Mouse (Mus musculus) midbrain, embryonic 12.5 days (tissue): ENCODE data around the gene Frmd4a. TPM values are rescaled to one million over a fixed set of nuclear protein-coding genes. Genes with fewer than 3 reads are reported as not detected.
"Not testable (repeated sequence)": the region's sequence is repeated elsewhere in the genome, so short reads cannot be mapped to it uniquely, and the experiment has no call there.

ENCODE experiments used
- ATAC-seq: fragments of 200-750 bp; cut with Nextera tagmentation; 2 replicates; pipeline ENCODE4 v1.8.0; 2017; ENCODE audit warnings: low read depth, moderate TSS enrichment, moderate library complexity; ENCODE audit not compliant: low FRiP score
- H3K27ac ChIP-seq: fragments of 300-500 bp; sonication (generic); replicated peaks from 2 replicates; pipeline ENCODE4 v1.5.1; 2016; ENCODE audit warnings: mild to moderate bottlenecking
- H3K27me3 ChIP-seq: fragments of 300-500 bp; sonication (generic); 2 replicates; pipeline ENCODE4 v1.6.1; 2016; ENCODE audit warnings: mild to moderate bottlenecking
- H3K36me3 ChIP-seq: fragments of 300-500 bp; sonication (generic); 2 replicates; pipeline ENCODE4 v1.6.1; 2016
- H3K4me1 ChIP-seq: fragments of 300-500 bp; sonication (generic); 2 replicates; pipeline ENCODE4 v1.6.1; 2016
- H3K4me2 ChIP-seq: fragments of 300-500 bp; sonication (generic); replicated peaks from 2 replicates; pipeline ENCODE4 v1.6.1; 2016; ENCODE audit warnings: mild to moderate bottlenecking, moderate library complexity
- H3K4me3 ChIP-seq: fragments of 300-500 bp; sonication (generic); 2 replicates; pipeline ENCODE4 v1.5.1; 2016; ENCODE audit warnings: mild to moderate bottlenecking
- H3K9ac ChIP-seq: fragments of 300-500 bp; sonication (generic); replicated peaks from 2 replicates; pipeline ENCODE4 v1.6.1; 2016; ENCODE audit warnings: mild to moderate bottlenecking, moderate library complexity
- H3K9me3 ChIP-seq: fragments of 300-500 bp; sonication (generic); 2 replicates; pipeline ENCODE4 v1.6.1; 2016; ENCODE audit warnings: mild to moderate bottlenecking
- WGBS: fragments of 180-500 bp; shearing (Covaris S2); methylation state at CpG from one replicate; pipeline ENCODE4 v1.1.7; 2016; 5-methylcytosine and 5-hydroxymethylcytosine counted together
- polyA plus RNA-seq: library from polyadenylated mRNA; unstranded; fragments of >200 nt; fragmentation: Nextera tagmentation; extraction: Ambion mirVana; gene quantifications from 2 replicates; pipeline ENCODE4 v1.2.1, GENCODE M21; 2016

Gene Frmd4a
- polyA plus RNA-seq, 1 experiment from 2014 or later, result 56.3 TPM

DNA sequence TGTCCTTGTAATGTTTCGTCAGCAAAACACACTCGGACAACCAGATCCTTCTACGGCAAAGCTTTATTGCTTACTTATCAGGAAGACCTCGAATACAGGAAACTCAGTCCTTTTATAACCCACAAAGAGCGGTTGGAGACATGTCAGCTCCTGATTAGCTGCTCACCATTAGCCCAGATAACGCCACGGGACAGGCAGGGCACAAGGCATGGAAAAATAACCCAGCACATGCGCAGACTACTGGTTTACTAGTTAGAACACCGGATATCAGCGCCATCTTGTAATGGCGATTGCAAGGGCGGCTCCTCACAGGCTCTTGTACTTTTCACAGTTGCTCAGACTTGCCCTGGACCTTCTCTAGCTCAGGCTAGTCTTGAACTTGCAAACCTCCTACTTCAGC is 241.3 kb downstream of the Frmd4a start:
- H3K9ac ChIP-seq, H3K27ac ChIP-seq, H3K4me1 ChIP-seq, H3K4me2 ChIP-seq, H3K9me3 ChIP-seq, H3K27me3 ChIP-seq, H3K36me3 ChIP-seq, ATAC-seq, H3K4me3 ChIP-seq: not testable (repeated sequence)
- 93% methylated on average over 12 of the region's 12 CpGs for WGBS

GRCm38 (mm10) chr2:4260324-4261058 is 243.0 kb downstream of the Frmd4a start:
- no peak overlapping the region for H3K4me3 ChIP-seq
- H3K27ac ChIP-seq, result peak overlapping the region; percentile 30; the same call in 1 of the 2 replicates
- no peaks in the 10 kb centered on the region for H3K9me3 ChIP-seq
- peaks cover 10% of the 10 kb centered on the region for H3K4me1 ChIP-seq
- no peak overlapping the region for H3K9ac ChIP-seq
- peak; percentile 78 for ATAC-seq
- H3K27me3 ChIP-seq, result peaks cover 7% of the 10 kb centered on the region; the same call in 1 of the 2 replicates
- H3K4me2 ChIP-seq, result 0 out of 2 replicates have a peak overlapping the region, but pooled peaks have one; percentile 1
- WGBS, result 28% methylated on average over 10 of the region's 10 CpGs
- H3K36me3 ChIP-seq, result no peaks in the 10 kb centered on the region

DNA sequence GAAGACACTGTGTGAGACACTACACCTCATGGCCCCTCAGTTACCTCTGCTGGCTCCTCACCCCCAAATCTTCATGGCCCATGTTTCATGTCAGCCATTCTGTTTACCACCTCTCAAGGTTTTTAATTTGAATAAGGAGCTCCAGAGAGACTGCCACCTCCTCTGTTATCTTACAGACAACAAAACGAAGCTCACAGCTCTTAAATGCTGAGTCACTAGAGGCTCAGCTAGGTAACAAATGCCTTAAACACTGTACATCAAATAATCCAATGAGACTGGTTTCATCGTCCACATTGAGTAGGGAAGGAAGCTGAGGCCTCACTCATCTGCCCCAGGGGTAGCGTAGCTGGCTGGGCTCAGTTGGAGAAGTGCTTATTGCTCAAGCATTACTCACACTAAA is 245.2 kb downstream of the Frmd4a start:
- Histone ChIP-seq H3K36me3 (no peaks in the 10 kb centered on the region), H3K27ac (no peak overlapping the region), H3K27me3 (no peaks in the 10 kb centered on the region), H3K9me3 (no peaks in the 10 kb centered on the region), H3K4me1 (peaks cover 10% of the 10 kb centered on the region), H3K4me2 (no peak overlapping the region), H3K9ac (no peak overlapping the region), H3K4me3 (no peak overlapping the region)
- 74% methylated on average over 3 of the region's 3 CpGs for WGBS
- ATAC-seq, result no peak

- no peak for ATAC-seq
- Histone ChIP-seq H3K4me1 (no peaks in the 10 kb centered on the region), H3K9me3 (no peaks in the 10 kb centered on the region), H3K4me3 (no peak overlapping the region), H3K9ac (no peak overlapping the region), H3K4me2 (no peak overlapping the region), H3K36me3 (no peaks in the 10 kb centered on the region), H3K27ac (no peak overlapping the region), H3K27me3 (no peaks in the 10 kb centered on the region)
- 94% methylated on average over 7 of the region's 7 CpGs for WGBS
These were observed 249.9 kb downstream of the Frmd4a start for GRCm38 (mm10) chr2:4267377-4267776.

- H3K27ac ChIP-seq, result no peak overlapping the region
- H3K4me2 ChIP-seq, result no peak overlapping the region
- H3K9me3 ChIP-seq, result no peaks in the 10 kb centered on the region
- no peaks in the 10 kb centered on the region for H3K27me3 ChIP-seq
- H3K4me1 ChIP-seq, result peaks cover 11% of the 10 kb centered on the region
- no peak overlapping the region for H3K9ac ChIP-seq
- H3K4me3 ChIP-seq, result no peak overlapping the region
- no peaks in the 10 kb centered on the region for H3K36me3 ChIP-seq
- ATAC-seq, result no peak
- WGBS, result 74% methylated on average over 5 of the region's 5 CpGs
These were observed 265.3 kb downstream of the Frmd4a start for GRCm38 (mm10) chr2:4282777-4283176.

DNA sequence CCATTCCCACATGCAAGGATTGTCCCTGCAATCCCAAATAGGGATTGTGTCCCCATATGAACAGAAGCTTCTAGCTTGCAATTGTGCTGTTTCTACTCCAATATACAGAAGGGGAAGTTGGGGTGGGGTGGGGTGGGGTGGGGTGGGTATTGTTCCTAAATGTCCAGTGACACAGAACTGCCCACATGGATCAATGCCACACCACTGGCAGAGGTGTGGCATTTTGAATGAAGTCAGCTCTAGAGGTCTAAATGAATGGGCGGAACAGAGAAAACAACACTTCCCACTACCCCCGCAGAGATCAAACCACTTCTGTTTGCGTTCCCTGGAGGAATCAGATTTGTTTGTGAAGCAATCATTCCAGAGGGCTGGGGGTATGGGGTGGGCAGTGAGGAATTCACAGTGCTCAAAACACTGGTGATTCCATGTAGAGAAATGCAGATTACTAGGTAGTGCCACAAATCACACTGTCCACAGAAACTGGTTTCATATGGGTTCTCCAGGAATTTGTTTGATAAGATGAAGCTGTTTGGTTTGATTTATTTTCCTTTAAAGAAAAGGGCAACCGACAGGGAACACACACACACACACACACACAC is 268.3 kb downstream of the Frmd4a start:
- H3K4me1 ChIP-seq, result peaks cover 11% of the 10 kb centered on the region
- no peaks in the 10 kb centered on the region for H3K9me3 ChIP-seq
- H3K9ac ChIP-seq, result no peak overlapping the region
- no peak overlapping the region for H3K4me2 ChIP-seq
- ATAC-seq, result no peak
- no peak overlapping the region for H3K27ac ChIP-seq
- WGBS, result 51% methylated on average over 4 of the region's 4 CpGs
- H3K27me3 ChIP-seq, result no peaks in the 10 kb centered on the region
- H3K4me3 ChIP-seq, result no peak overlapping the region
- H3K36me3 ChIP-seq, result no peaks in the 10 kb centered on the region

GRCm38 (mm10) chr2:4286390-4286901 is 268.9 kb downstream of the Frmd4a start:
- H3K4me1 ChIP-seq, result peaks cover 11% of the 10 kb centered on the region
- H3K27me3 ChIP-seq, result no peaks in the 10 kb centered on the region
- peak; percentile 23; the same call in 1 of the 2 replicates for ATAC-seq
- H3K4me3 ChIP-seq, result no peak overlapping the region
- H3K9ac ChIP-seq, result no peak overlapping the region
- H3K27ac ChIP-seq, result no peak overlapping the region
- H3K4me2 ChIP-seq, result no peak overlapping the region
- no peaks in the 10 kb centered on the region for H3K9me3 ChIP-seq
- H3K36me3 ChIP-seq, result no peaks in the 10 kb centered on the region
- 62% methylated on average over 8 of the region's 8 CpGs for WGBS

- Histone ChIP-seq H3K9me3 (no peaks in the 10 kb centered on the region), H3K36me3 (no peaks in the 10 kb centered on the region), H3K4me1 (peaks cover 11% of the 10 kb centered on the region), H3K4me2 (no peak overlapping the region), H3K4me3 (no peak overlapping the region), H3K27ac (no peak overlapping the region), H3K27me3 (no peaks in the 10 kb centered on the region), H3K9ac (no peak overlapping the region)
- ATAC-seq, result no peak
- 91% methylated on average over 2 of the region's 2 CpGs for WGBS
These were observed 273.0 kb downstream of the Frmd4a start for GRCm38 (mm10) chr2:4290475-4290874.

DNA sequence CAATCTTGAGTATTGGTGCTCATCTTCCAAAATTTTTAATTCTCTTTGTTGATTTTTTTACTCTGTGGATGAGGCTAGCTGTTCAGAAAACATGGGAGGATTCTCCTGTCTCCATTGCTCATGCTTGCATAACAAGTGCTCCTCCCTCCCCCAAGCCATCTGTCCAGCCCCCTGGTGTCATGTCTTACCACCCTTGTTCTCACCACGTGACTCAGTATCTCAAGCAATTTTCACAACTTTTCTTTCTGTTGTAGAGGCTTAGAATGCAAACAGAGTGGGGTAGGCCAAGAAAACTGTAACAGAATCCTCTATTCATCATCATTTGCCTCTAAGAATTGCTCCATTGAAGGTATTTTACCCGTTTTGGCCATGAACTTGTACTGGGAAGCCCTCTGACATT is 273.6 kb downstream of the Frmd4a start:
- ATAC-seq, result no peak
- Histone ChIP-seq H3K9ac (no peak overlapping the region), H3K9me3 (no peaks in the 10 kb centered on the region), H3K36me3 (no peaks in the 10 kb centered on the region), H3K4me2 (no peak overlapping the region), H3K27ac (no peak overlapping the region), H3K27me3 (no peaks in the 10 kb centered on the region), H3K4me1 (peaks cover 5% of the 10 kb centered on the region), H3K4me3 (no peak overlapping the region)
- 68% methylated on average over 2 of the region's 2 CpGs for WGBS

DNA sequence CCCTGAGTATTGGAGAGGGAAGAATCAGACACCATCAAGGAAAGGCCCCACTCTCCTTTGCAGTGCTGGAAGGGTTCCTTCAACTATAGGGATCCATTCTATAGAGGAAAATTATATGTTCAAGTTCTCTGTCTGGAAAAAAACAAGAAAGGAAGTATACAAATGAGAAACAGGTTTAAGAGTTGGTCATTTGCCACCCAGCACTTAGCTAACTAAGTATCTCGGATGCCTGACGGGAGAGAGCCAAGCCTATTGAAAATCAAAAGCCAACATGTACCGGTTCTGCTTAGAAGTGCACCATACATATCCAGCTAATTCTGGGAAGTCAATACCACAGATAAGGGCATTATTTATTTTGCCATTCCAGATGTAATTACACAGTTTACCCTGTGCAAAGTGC is 274.2 kb downstream of the Frmd4a start:
- no peaks in the 10 kb centered on the region for H3K4me1 ChIP-seq
- H3K4me2 ChIP-seq, result no peak overlapping the region
- no peak overlapping the region for H3K27ac ChIP-seq
- no peak overlapping the region for H3K4me3 ChIP-seq
- 84% methylated on average over 3 of the region's 3 CpGs for WGBS
- H3K9ac ChIP-seq, result no peak overlapping the region
- H3K27me3 ChIP-seq, result no peaks in the 10 kb centered on the region
- ATAC-seq, result no peak
- H3K9me3 ChIP-seq, result no peaks in the 10 kb centered on the region
- H3K36me3 ChIP-seq, result no peaks in the 10 kb centered on the region

DNA sequence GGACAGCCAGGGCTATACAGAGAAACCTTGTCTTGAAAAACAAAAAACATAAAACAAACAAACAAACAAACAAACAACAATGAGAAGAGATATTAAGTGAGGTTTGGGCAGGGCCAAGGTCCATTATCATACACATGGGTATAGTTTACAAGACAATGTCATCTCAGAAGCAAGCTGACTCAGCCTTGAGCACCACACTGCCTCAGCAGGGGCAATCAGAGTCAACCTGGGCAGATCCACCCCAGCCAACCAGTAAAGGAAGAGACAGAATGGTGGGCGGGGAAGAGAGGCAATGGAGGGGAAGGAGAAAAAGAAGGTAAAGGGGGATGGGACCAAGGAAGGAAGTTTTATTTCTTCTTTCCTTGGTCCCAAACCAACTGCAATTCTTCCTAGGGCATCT is 276.2 kb downstream of the Frmd4a start:
- no peak overlapping the region for H3K4me2 ChIP-seq
- ATAC-seq, result no peak
- H3K36me3 ChIP-seq, result no peaks in the 10 kb centered on the region
- no peaks in the 10 kb centered on the region for H3K9me3 ChIP-seq
- H3K27ac ChIP-seq, result no peak overlapping the region
- 88% methylated on average over 1 of the region's 1 CpGs for WGBS
- H3K27me3 ChIP-seq, result no peaks in the 10 kb centered on the region
- peaks cover 17% of the 10 kb centered on the region for H3K4me1 ChIP-seq
- no peak overlapping the region for H3K4me3 ChIP-seq
- H3K9ac ChIP-seq, result no peak overlapping the region

GRCm38 (mm10) chr2:4295641-4296040 is 278.1 kb downstream of the Frmd4a start:
- Histone ChIP-seq H3K4me2 (no peak overlapping the region), H3K4me1 (peaks cover 35% of the 10 kb centered on the region), H3K9me3 (no peaks in the 10 kb centered on the region), H3K9ac (no peak overlapping the region), H3K4me3 (no peak overlapping the region), H3K36me3 (no peaks in the 10 kb centered on the region), H3K27ac (no peak overlapping the region), H3K27me3 (no peaks in the 10 kb centered on the region)
- ATAC-seq, result no peak
